Mouse (Mus musculus) thymus, adult 2 months (tissue): ENCODE data around the gene Lypd6. TPM values are rescaled to one million over a fixed set of nuclear protein-coding genes. Genes with fewer than 3 reads are reported as not detected.

Experiments
- DNase-seq: peaks from one replicate; pipeline ENCODE4 v3.0.0; 2021
- H3K27ac ChIP-seq: fragments of 200-500 bp; 2 replicates; pipeline ENCODE4 v1.5.1; 2012; ENCODE audit warnings: low read length, control low read depth; ENCODE audit not compliant: control insufficient read depth, insufficient read depth
- H3K27me3 ChIP-seq: fragments of 200-500 bp; 2 replicates; pipeline ENCODE4 v1.6.1; 2012; ENCODE audit warnings: mild to moderate bottlenecking, low read length, moderate library complexity, mixed read lengths; ENCODE audit not compliant: control insufficient read depth, insufficient read depth
- H3K36me3 ChIP-seq: fragments of 200-500 bp; 2 replicates; pipeline ENCODE4 v1.6.1; 2012; ENCODE audit warnings: mild to moderate bottlenecking, low read length, moderate library complexity; ENCODE audit not compliant: control insufficient read depth, insufficient read depth
- H3K4me1 ChIP-seq: fragments of 200-500 bp; replicated peaks from 2 replicates; pipeline ENCODE4 v1.6.1; 2012; ENCODE audit warnings: low read length; ENCODE audit not compliant: control insufficient read depth, insufficient read depth
- H3K4me3 ChIP-seq: fragments of 200-500 bp; 2 replicates; pipeline ENCODE4 v1.5.1; 2012; ENCODE audit warnings: mild to moderate bottlenecking, low read length, control low read depth, moderate library complexity; ENCODE audit not compliant: control insufficient read depth, insufficient read depth
- CTCF ChIP-seq: fragments of 200-500 bp; IDR thresholded peaks from 2 replicates; pipeline ENCODE4 v1.5.1; 2012; ENCODE audit warnings: mild to moderate bottlenecking, control low read depth, low read length, moderate library complexity, borderline replicate concordance; ENCODE audit not compliant: control insufficient read depth, poor library complexity, insufficient read depth; ENCODE audit errors: extremely low read depth
- POLR2A ChIP-seq: fragments of 200-500 bp; IDR thresholded peaks from 2 replicates; pipeline ENCODE4 v1.6.1; 2012; ENCODE audit warnings: mild to moderate bottlenecking, low read length, control low read depth, moderate library complexity; ENCODE audit not compliant: control insufficient read depth, poor library complexity, insufficient read depth; ENCODE audit errors: extremely low read depth
- WGBS: fragments of 180-500 bp; shearing (Covaris S2); methylation state at CpG from one replicate; pipeline ENCODE4 v1.1.7; 2018; 5-methylcytosine and 5-hydroxymethylcytosine counted together
- polyA plus RNA-seq: library from polyadenylated mRNA; depleted of rRNA; stranded (reverse); fragments of >200 nt; gene quantifications from 2 replicates; pipeline ENCODE4 v1.2.3, GENCODE M21; 2012

The Lypd6 gene
- polyA plus RNA-seq, 1 experiment, result 1.2 TPM

DNA sequence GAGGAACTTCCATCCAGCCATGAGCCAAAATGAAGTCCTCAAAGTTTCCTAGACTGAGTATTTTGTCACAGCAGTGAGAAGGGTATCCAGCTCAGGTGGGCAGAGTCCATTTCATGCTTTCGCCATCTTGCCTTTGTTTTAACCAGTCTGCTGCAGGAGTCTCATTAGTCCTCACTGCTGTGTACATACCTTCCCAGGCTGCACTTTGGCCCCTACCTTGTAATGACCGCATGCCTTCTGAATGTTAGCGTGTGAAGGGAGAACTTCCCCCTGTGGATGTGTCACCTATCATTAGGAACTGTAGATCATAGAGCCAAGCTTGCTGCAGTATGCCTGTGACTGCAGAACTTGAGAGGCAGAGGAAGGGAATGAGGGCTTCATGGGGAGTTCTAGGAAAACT, 114.2 kb downstream of the Lypd6 start:
- Histone ChIP-seq H3K27me3 (no peaks in the 10 kb centered on the region), H3K4me3 (no peak overlapping the region), H3K36me3 (no peaks in the 10 kb centered on the region), H3K27ac (no peak overlapping the region), H3K4me1 (no peaks in the 10 kb centered on the region)
- DNase-seq, result no peak
- WGBS, result over 99% methylated on average over 3 of the region's 3 CpGs
- TF ChIP-seq CTCF (no peak), POLR2A (no peak)

GRCm38 (mm10) chr2:50181332-50181731, 115.1 kb downstream of the Lypd6 start:
- no peak overlapping the region for H3K27ac ChIP-seq
- WGBS, result 90% methylated on average over 3 of the region's 3 CpGs
- no peak for DNase-seq
- H3K27me3 ChIP-seq, result no peaks in the 10 kb centered on the region
- no peak overlapping the region for H3K4me3 ChIP-seq
- H3K4me1 ChIP-seq, result no peaks in the 10 kb centered on the region
- H3K36me3 ChIP-seq, result no peaks in the 10 kb centered on the region
- TF ChIP-seq POLR2A (no peak), CTCF (no peak)

- no peak overlapping the region for H3K27ac ChIP-seq
- H3K4me1 ChIP-seq, result no peaks in the 10 kb centered on the region
- no peaks in the 10 kb centered on the region for H3K36me3 ChIP-seq
- H3K4me3 ChIP-seq, result no peak overlapping the region
- no peak for DNase-seq
- 82% methylated on average over 12 of the region's 12 CpGs for WGBS
- no peaks in the 10 kb centered on the region for H3K27me3 ChIP-seq
- TF ChIP-seq POLR2A, result no peak
- no peak for TF ChIP-seq CTCF
Observed at GRCm38 (mm10) chr2:50186711-50187405, 120.6 kb downstream of the Lypd6 start.

DNA sequence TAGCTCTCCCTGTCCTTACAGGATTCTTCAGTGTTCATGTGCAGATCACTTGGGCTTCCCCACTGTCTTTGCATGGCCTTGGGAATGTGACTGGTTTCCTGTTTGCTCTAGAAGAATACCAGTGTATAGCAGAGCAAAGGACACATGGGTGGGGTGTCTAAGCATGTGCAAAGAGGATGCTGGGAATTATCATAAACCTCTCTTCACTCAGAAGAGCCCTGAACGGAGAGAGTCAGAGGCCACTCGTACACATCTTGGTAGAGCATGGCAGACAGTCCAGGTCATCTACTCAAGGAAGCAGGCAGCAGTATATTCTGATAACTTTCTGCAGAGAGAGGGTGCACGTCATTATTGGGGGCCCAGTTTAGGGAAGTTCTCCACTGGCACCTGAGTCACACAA, 122.6 kb downstream of the Lypd6 start:
- H3K27ac ChIP-seq, result no peak overlapping the region
- H3K4me1 ChIP-seq, result no peaks in the 10 kb centered on the region
- no peak for TF ChIP-seq POLR2A
- TF ChIP-seq CTCF, result no peak
- DNase-seq, result no peak
- H3K27me3 ChIP-seq, result no peaks in the 10 kb centered on the region
- 83% methylated on average over 3 of the region's 3 CpGs for WGBS
- no peaks in the 10 kb centered on the region for H3K36me3 ChIP-seq
- H3K4me3 ChIP-seq, result no peak overlapping the region

DNA sequence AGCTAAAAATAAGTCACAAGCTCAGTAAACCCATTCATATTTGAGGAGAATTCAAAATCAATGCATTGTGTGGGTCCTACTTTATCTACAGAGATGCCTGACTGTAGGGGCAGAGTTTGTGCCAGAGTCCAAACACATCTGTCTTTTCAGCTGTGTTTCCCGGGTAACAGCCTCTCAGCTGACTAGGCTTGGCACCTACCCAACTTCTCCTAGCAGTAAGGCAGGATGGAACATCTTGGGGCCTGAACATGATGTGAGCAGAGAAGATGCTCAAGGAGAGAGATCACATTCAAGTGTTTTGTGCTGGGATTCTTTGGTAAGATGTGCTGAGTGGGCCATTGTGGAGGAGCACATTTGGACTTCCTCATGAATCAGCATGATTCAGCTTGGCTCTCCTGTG, 130.5 kb downstream of the Lypd6 start:
- 97% methylated on average over 1 of the region's 1 CpGs for WGBS
- Histone ChIP-seq H3K27ac (no peak overlapping the region), H3K27me3 (no peaks in the 10 kb centered on the region), H3K36me3 (no peaks in the 10 kb centered on the region), H3K4me1 (no peaks in the 10 kb centered on the region), H3K4me3 (no peak overlapping the region)
- TF ChIP-seq POLR2A (no peak), CTCF (no peak)
- DNase-seq, result no peak

GRCm38 (mm10) chr2:50197801-50198200, 131.6 kb downstream of the Lypd6 start:
- H3K36me3 ChIP-seq, result no peaks in the 10 kb centered on the region
- 98% methylated on average over 4 of the region's 4 CpGs for WGBS
- H3K4me1 ChIP-seq, result no peaks in the 10 kb centered on the region
- H3K27me3 ChIP-seq, result no peaks in the 10 kb centered on the region
- H3K4me3 ChIP-seq, result no peak overlapping the region
- no peak for DNase-seq
- TF ChIP-seq CTCF (no peak), POLR2A (no peak)
- no peak overlapping the region for H3K27ac ChIP-seq

- DNase-seq, result no peak
- WGBS, result 84% methylated on average over 2 of the region's 2 CpGs
- no peak overlapping the region for H3K4me3 ChIP-seq
- TF ChIP-seq CTCF, result no peak
- no peak for TF ChIP-seq POLR2A
- no peak overlapping the region for H3K27ac ChIP-seq
- no peaks in the 10 kb centered on the region for H3K36me3 ChIP-seq
- H3K27me3 ChIP-seq, result no peaks in the 10 kb centered on the region
- H3K4me1 ChIP-seq, result no peaks in the 10 kb centered on the region
Observed at GRCm38 (mm10) chr2:50200541-50200940, 134.3 kb downstream of the Lypd6 start.
